Mouse (Mus musculus): ENCODE measurements around the gene Lpcat2b. TPM values are rescaled to one million over a fixed set of nuclear protein-coding genes. Genes with fewer than 3 reads are reported as not detected.
"Not testable (repeated sequence)": the region's sequence is repeated elsewhere in the genome, so short reads cannot be mapped to it uniquely, and the experiment has no call there.

Lpcat2b gene
- polyA plus RNA-seq (2016; fragmentation: Nextera tagmentation; extraction: Ambion mirVana) = not detected in 2 replicates

GRCm38 (mm10) chr5:107431249-107431648 lies at the start of gene Lpcat2b:
Gene Lpcat2b, plus strand, starts transcription at chr5:107431549.
- H3K27me3 ChIP-seq (ENCODE audit: poor library complexity, severe bottlenecking) = no peaks in the 10 kb centered on the region
- 80% methylated on average over 3 of the region's 3 CpGs for WGBS
- H3K4me1 ChIP-seq = no peaks in the 10 kb centered on the region
- H3K36me3 ChIP-seq (replicated peaks) = no peaks in the 10 kb centered on the region
- DNase-seq (ENCODE audit: extremely low spot score, low spot score) = no peak
- H3K27ac ChIP-seq = no peak within 1 kb of the TSS
- H3K9me3 ChIP-seq = no peaks in the 10 kb centered on the region
- no peak within 1 kb of the TSS for H3K4me3 ChIP-seq

DNA sequence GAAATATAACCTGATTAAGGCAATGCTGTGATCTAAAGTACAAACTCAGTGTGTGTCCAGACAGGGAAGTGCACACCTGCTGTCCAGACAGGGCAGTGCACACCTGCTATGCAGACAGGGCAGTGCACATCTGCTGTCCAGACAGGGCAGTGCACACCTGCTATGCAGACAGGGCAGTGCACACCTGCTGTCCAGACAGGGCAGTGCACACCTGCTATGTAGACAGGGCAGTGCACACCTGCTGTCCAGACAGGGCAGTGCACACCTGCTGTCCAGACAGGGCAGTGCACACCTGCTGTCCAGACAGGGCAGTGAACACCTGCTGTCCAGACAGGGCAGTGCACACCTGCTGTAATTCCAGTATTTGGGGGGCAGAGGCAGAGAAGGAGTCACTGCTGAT lies 44.9 kb upstream of the Lpcat2b start:
- H3K27me3 ChIP-seq (ENCODE audit: poor library complexity, severe bottlenecking); DNase-seq (ENCODE audit: extremely low spot score, low spot score); H3K4me1 ChIP-seq; H3K36me3 ChIP-seq (replicated peaks); H3K9me3 ChIP-seq; H3K4me3 ChIP-seq; H3K27ac ChIP-seq: not testable (repeated sequence)

- Histone ChIP-seq H3K4me1 (no peaks in the 10 kb centered on the region), H3K4me3 (no peak overlapping the region), H3K27me3 (ENCODE audit: poor library complexity, severe bottlenecking) (no peaks in the 10 kb centered on the region), H3K36me3 (replicated peaks) (no peaks in the 10 kb centered on the region), H3K27ac (no peak overlapping the region), H3K9me3 (no peaks in the 10 kb centered on the region)
- no peak for DNase-seq (ENCODE audit: extremely low spot score, low spot score)
- WGBS = 98% methylated on average over 1 of the region's 1 CpGs
Measured at GRCm38 (mm10) chr5:107387788-107388187, 43.6 kb upstream of the Lpcat2b start.

DNA sequence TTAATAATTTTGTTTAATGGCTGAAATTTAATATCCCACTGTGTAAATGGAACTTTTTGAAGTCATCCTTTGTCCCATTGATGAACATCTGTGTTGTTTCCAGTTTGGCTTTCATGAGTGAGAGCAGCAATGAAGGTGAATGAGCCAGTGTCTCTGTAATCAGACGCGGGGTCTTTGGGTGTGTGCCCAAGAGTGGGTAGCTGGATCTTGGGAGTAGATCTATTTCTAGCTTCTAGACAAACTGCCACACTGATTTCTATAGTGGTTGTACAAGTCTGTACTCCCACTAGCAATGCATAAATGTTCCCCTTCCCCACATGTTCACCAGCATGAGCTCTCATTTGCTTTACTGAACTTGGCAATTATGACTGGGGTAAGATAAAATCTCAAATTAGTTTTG lies 42.0 kb upstream of the Lpcat2b start:
- DNase-seq (ENCODE audit: extremely low spot score, low spot score) = no peak
- H3K4me3 ChIP-seq = no peak overlapping the region
- H3K36me3 ChIP-seq (replicated peaks) = no peaks in the 10 kb centered on the region
- H3K4me1 ChIP-seq = no peaks in the 10 kb centered on the region
- no peaks in the 10 kb centered on the region for H3K9me3 ChIP-seq
- no peak overlapping the region for H3K27ac ChIP-seq
- 97% methylated on average over 2 of the region's 2 CpGs for WGBS
- H3K27me3 ChIP-seq (ENCODE audit: poor library complexity, severe bottlenecking) = no peaks in the 10 kb centered on the region

DNA sequence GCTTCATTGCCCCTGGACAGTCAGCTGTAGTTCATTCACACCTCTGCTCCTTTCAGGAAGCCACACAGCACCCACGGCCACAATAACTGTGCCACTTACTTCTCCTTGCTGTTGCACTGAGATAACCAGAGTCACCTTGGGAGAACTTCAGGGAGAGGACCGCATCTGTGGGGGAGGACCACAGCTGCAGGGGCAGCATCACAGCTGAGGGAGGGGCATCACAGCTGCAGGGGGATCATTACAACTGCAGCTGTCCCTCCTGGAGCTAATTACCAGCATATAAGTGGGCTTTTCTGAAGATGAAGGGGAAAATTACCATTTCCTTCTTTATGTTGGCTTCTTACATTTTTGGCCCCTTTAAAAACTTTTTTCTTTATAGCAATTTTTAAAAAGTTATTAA lies 36.9 kb upstream of the Lpcat2b start:
- Histone ChIP-seq H3K9me3 (peaks cover 3% of the 10 kb centered on the region; the same call in 1 of the 2 replicates), H3K4me3 (no peak overlapping the region), H3K36me3 (replicated peaks) (no peaks in the 10 kb centered on the region), H3K4me1 (no peaks in the 10 kb centered on the region), H3K27ac (no peak overlapping the region), H3K27me3 (ENCODE audit: poor library complexity, severe bottlenecking) (no peaks in the 10 kb centered on the region)
- WGBS = 69% methylated on average over 2 of the region's 2 CpGs
- no peak for DNase-seq (ENCODE audit: extremely low spot score, low spot score)

DNA sequence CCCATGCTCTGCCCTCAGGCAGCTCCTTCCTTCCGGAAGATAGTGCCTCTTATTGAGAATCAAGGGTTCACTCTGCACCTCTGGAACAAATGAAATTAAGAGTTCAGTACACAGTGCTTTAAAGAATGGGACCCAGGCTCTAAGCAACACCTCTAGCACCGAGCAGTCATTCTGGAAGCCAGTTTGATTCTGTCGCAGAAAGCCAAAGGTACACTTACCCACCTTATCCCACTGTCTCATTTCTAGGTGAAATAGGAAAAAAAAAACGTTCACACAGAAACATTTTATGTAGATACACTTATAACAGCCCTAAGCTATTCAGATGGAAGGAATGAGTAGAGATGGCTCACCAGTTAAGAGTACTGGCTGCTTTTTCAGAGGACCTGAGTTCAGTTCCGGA lies 28.9 kb upstream of the Lpcat2b start, which contains the start of gene Ephx4:
Gene Ephx4 (plus strand): TSS at position 301 of the 400 bp plus-strand sequence.
- 18% methylated on average over 5 of the region's 5 CpGs for WGBS
- H3K4me1 ChIP-seq = peaks cover 22% of the 10 kb centered on the region
- H3K27me3 ChIP-seq (ENCODE audit: poor library complexity, severe bottlenecking) = peaks cover 54% of the 10 kb centered on the region
- DNase-seq (ENCODE audit: extremely low spot score, low spot score) = no peak
- peak within 1 kb of the TSS; percentile 82 for H3K27ac ChIP-seq
- H3K4me3 ChIP-seq = peak within 1 kb of the TSS; percentile 68
- peaks cover 3% of the 10 kb centered on the region; the same call in 1 of the 2 replicates for H3K9me3 ChIP-seq
- no peaks in the 10 kb centered on the region for H3K36me3 ChIP-seq (replicated peaks)

GRCm38 (mm10) chr5:107403011-107403946 lies 28.1 kb upstream of the Lpcat2b start:
- H3K27me3 ChIP-seq (ENCODE audit: poor library complexity, severe bottlenecking) = peaks cover 54% of the 10 kb centered on the region
- H3K4me3 ChIP-seq = peak overlapping the region; percentile 68
- DNase-seq (ENCODE audit: extremely low spot score, low spot score) = peak; percentile 47
- no peaks in the 10 kb centered on the region for H3K36me3 ChIP-seq (replicated peaks)
- whole genome bisulfite sequencing = under 1% methylated on average over 80 of the region's 80 CpGs
- peak overlapping the region; percentile 82 for H3K27ac ChIP-seq
- H3K4me1 ChIP-seq = peaks cover 22% of the 10 kb centered on the region
- H3K9me3 ChIP-seq = peaks cover 3% of the 10 kb centered on the region; the same call in 1 of the 2 replicates

DNA sequence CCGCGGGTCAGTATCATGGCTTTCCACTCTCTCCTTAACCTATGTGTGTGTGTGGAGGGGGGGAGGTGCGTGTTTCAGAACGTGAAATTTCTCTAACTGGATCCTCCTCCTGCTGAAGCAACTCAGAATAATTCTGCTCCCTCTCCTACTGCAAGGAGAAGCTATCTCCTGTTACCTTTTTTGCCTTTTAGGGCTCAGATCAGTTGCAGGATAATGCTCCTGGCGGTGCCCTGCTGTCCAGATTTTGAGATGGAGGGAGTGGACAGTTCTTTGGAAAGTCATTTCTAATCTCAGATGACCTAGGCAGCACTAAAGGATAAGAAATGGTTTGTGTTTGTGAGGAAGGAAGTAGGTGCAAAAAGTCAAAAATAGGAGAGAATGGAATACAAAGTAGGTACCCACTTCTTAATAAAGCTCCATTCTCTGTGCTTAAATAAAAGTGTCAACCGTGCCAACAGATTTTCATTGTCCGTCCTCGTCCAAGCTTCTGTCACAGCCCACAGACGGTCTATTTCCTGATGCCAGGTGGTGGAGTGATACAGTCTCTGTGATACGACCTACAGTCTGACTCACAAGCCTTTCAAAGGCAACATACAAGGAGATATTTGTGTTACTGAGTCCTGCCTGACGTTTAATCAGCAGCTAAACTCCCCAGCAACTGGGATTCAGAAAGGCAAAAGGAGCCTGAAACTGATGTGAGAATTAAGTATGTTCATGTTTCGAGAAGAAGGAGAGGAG lies 27.2 kb upstream of the Lpcat2b start:
- WGBS = 37% methylated on average over 12 of the region's 12 CpGs
- no peak for DNase-seq (ENCODE audit: extremely low spot score, low spot score)
- no peaks in the 10 kb centered on the region for H3K9me3 ChIP-seq
- H3K4me1 ChIP-seq = peaks cover 22% of the 10 kb centered on the region
- H3K27me3 ChIP-seq (ENCODE audit: poor library complexity, severe bottlenecking) = peaks cover 54% of the 10 kb centered on the region
- H3K36me3 ChIP-seq (replicated peaks) = no peaks in the 10 kb centered on the region
- H3K4me3 ChIP-seq = peak overlapping the region; percentile 68
- H3K27ac ChIP-seq = peak overlapping the region; percentile 82

DNA sequence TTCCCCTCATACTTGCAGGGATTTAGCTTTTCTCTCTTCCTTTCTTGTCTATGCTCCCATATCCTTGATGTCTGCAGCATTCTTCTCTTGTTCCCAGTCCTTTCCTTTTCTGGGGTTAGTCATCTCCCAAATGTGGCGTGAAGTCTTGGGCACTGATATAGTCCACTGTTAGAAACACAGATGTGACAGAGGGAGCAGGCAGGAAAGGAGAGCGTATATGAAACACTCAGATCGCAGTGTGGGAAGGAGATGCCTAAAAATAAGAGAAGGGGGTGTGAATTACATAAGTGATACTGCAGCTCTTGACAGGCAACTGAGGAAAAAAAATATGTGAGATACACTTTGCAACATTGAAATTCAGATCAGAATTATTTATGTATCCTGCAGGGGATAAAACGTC lies 26.0 kb upstream of the Lpcat2b start:
- Histone ChIP-seq H3K4me1 (peaks cover 22% of the 10 kb centered on the region), H3K36me3 (replicated peaks) (no peaks in the 10 kb centered on the region), H3K4me3 (no peak overlapping the region), H3K9me3 (no peaks in the 10 kb centered on the region), H3K27ac (no peak overlapping the region), H3K27me3 (ENCODE audit: poor library complexity, severe bottlenecking) (peaks cover 54% of the 10 kb centered on the region)
- WGBS = 85% methylated on average over 4 of the region's 4 CpGs
- DNase-seq (ENCODE audit: extremely low spot score, low spot score) = no peak

DNA sequence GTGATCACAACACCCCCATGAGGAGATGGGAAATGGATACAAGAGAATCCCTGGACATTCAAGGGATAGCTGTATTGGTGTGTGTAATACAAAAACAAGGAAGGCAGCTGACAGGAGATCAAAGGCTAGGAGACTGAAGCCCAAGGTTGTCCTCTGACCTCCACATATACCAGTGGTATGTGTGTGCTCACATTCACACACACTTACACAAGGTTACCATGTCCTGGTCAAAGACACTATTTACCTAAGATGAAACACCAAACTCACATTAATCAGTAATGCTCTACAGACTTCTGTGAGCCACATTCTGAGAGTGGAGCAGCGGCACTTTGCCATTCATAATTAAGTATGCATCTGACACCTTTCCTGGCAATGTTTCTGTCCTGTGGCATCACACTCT lies 21.0 kb upstream of the Lpcat2b start:
- H3K9me3 ChIP-seq = no peaks in the 10 kb centered on the region
- 97% methylated on average over 1 of the region's 1 CpGs for WGBS
- H3K27ac ChIP-seq = no peak overlapping the region
- no peak for DNase-seq (ENCODE audit: extremely low spot score, low spot score)
- no peaks in the 10 kb centered on the region for H3K4me1 ChIP-seq
- H3K27me3 ChIP-seq (ENCODE audit: poor library complexity, severe bottlenecking) = peaks cover 13% of the 10 kb centered on the region
- H3K36me3 ChIP-seq (replicated peaks) = no peaks in the 10 kb centered on the region
- H3K4me3 ChIP-seq = no peak overlapping the region

DNA sequence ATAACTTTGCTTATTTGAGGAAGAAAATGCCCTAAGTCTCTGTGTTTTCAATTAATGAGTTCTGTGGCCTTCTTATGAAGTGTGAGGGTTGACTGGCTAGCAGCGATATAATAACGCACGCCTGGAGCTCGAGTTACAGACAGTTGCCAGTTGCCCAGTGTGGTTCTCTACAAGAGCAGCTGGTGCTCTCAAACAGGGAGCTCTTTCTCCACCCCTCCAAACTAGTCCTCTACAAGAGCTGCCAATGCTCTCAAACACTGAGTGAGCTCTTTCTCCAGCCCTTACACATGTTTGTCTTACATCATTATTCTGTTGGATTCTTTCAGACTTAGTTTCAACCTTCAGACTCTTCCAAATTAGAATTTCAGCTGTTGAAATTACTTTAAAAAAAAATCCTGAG lies 20.0 kb upstream of the Lpcat2b start:
- WGBS = 73% methylated on average over 4 of the region's 4 CpGs
- H3K36me3 ChIP-seq (replicated peaks) = no peaks in the 10 kb centered on the region
- H3K27ac ChIP-seq = no peak overlapping the region
- no peak overlapping the region for H3K4me3 ChIP-seq
- no peaks in the 10 kb centered on the region for H3K9me3 ChIP-seq
- H3K27me3 ChIP-seq (ENCODE audit: poor library complexity, severe bottlenecking) = 0 out of 2 replicates have a peak, but pooled peaks cover 5% of the 10 kb centered on the region
- no peak for DNase-seq (ENCODE audit: extremely low spot score, low spot score)
- H3K4me1 ChIP-seq = no peaks in the 10 kb centered on the region

- H3K27ac ChIP-seq = no peak overlapping the region
- 83% methylated on average over 2 of the region's 2 CpGs for WGBS
- no peaks in the 10 kb centered on the region for H3K36me3 ChIP-seq (replicated peaks)
- no peaks in the 10 kb centered on the region for H3K27me3 ChIP-seq (ENCODE audit: poor library complexity, severe bottlenecking)
- no peak for DNase-seq (ENCODE audit: extremely low spot score, low spot score)
- H3K4me3 ChIP-seq = no peak overlapping the region
- no peaks in the 10 kb centered on the region for H3K9me3 ChIP-seq
- H3K4me1 ChIP-seq = no peaks in the 10 kb centered on the region
Measured at GRCm38 (mm10) chr5:107412285-107412684, 19.1 kb upstream of the Lpcat2b start.

- Histone ChIP-seq H3K4me1 (no peaks in the 10 kb centered on the region), H3K27me3 (ENCODE audit: poor library complexity, severe bottlenecking) (no peaks in the 10 kb centered on the region), H3K9me3 (no peaks in the 10 kb centered on the region), H3K36me3 (replicated peaks) (no peaks in the 10 kb centered on the region), H3K27ac (no peak overlapping the region), H3K4me3 (no peak overlapping the region)
- WGBS = 79% methylated on average over 2 of the region's 2 CpGs
- DNase-seq (ENCODE audit: extremely low spot score, low spot score) = no peak
Measured at GRCm38 (mm10) chr5:107415098-107415497, 16.3 kb upstream of the Lpcat2b start.
